Mouse (Mus musculus) lung, embryonic 16.5 days (tissue): ENCODE measurements at regions not wholly inside any gene's neighbourhood (a gene's known extent, or its start where the extent isn't known, plus 50 kb on each side); places are given as distances from the start of the nearest gene placed in this dataset.
A peak's percentile ranks its signal among the peaks of the same experiment; 100 is the strongest.
"Not testable (repeated sequence)": the region's sequence is repeated elsewhere in the genome, so short reads cannot be mapped to it uniquely, and the experiment has no call there.

Source experiments
- ATAC-seq: fragments of 200-750 bp; cut with Nextera tagmentation; 2 replicates; pipeline ENCODE4 v1.8.0; 2017; ENCODE audit warnings: low read depth, mild to moderate bottlenecking, moderate library complexity
- H3K27ac ChIP-seq: fragments of 300-500 bp; sonication (generic); 2 replicates; pipeline ENCODE4 v1.5.1; 2014; ENCODE audit warnings: mild to moderate bottlenecking, control low read depth, low read length
- H3K27me3 ChIP-seq: fragments of 300-500 bp; sonication (generic); 2 replicates; pipeline ENCODE4 v1.6.1; 2014; ENCODE audit warnings: low read depth, low read length, mixed read lengths; ENCODE audit not compliant: control insufficient read depth, insufficient read depth
- H3K36me3 ChIP-seq: fragments of 300-500 bp; sonication (generic); 2 replicates; pipeline ENCODE4 v1.6.1; 2014; ENCODE audit warnings: low read length; ENCODE audit not compliant: control insufficient read depth, insufficient read depth
- H3K4me1 ChIP-seq: fragments of 300-500 bp; sonication (generic); replicated peaks from 2 replicates; pipeline ENCODE4 v1.6.1; 2014; ENCODE audit warnings: low read length, mixed read lengths; ENCODE audit not compliant: control insufficient read depth, insufficient read depth
- H3K4me2 ChIP-seq: fragments of 300-500 bp; sonication (generic); 2 replicates; pipeline ENCODE4 v1.6.1; 2014; ENCODE audit warnings: low read depth, low read length, control low read depth
- H3K4me3 ChIP-seq: fragments of 300-500 bp; sonication (generic); 2 replicates; pipeline ENCODE4 v1.5.1; 2014; ENCODE audit warnings: mild to moderate bottlenecking, low read length, control low read depth
- H3K9ac ChIP-seq: fragments of 300-500 bp; sonication (generic); 2 replicates; pipeline ENCODE4 v1.6.1; 2014; ENCODE audit warnings: low read length, control low read depth
- H3K9me3 ChIP-seq: fragments of 300-500 bp; sonication (generic); 2 replicates; pipeline ENCODE4 v1.6.1; 2016; ENCODE audit warnings: low read length; ENCODE audit not compliant: control insufficient read depth
- WGBS: fragments of 180-500 bp; shearing (Covaris S2); extraction: QIAGEN DNeasy Blood & Tissue Kit; methylation state at CpG from one replicate; pipeline ENCODE4 v1.1.7; 2014; 5-methylcytosine and 5-hydroxymethylcytosine counted together

- not testable (repeated sequence) for H3K9ac ChIP-seq, H3K4me3 ChIP-seq, H3K27ac ChIP-seq, H3K36me3 ChIP-seq, H3K4me1 ChIP-seq, H3K9me3 ChIP-seq, H3K27me3 ChIP-seq, H3K4me2 ChIP-seq
- WGBS = no CpG with 5 or more reads among the region's 5 CpGs
- peak; percentile 53 for ATAC-seq
Measured at GRCm38 (mm10) chr17:6371846-6372245, 54.5 kb upstream of the Dynlt1a start.

DNA sequence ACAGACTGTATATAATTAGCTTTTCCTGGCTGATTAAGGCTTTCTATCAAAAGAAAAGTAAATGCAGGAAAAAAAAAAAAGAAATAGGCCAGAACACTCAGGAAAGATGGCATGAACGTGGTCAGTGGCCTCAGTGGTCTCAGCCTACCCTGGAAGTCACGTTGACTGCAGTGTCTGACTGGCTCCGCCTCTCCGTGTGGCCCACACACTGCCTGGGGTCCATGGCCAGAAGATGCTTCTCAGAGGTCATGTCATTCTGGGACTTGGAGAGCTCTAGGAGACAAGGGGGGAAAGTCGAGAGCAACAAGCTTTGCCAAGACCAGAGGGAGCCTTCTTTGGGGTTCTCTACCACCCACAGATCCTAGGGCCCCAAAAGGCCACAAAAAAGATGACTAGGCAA is 51.5 kb upstream of the Dynlt1b start:
- not testable (repeated sequence) for H3K36me3 ChIP-seq, H3K27ac ChIP-seq, H3K4me2 ChIP-seq, ATAC-seq, H3K4me1 ChIP-seq, H3K9ac ChIP-seq, H3K4me3 ChIP-seq, H3K9me3 ChIP-seq, H3K27me3 ChIP-seq
- 67% methylated on average over 4 of the region's 5 CpGs for WGBS
